Mouse (Mus musculus) kidney, postnatal 0 days (tissue): ENCODE data around the gene Tmprss6. TPM values are rescaled to one million over a fixed set of nuclear protein-coding genes. Genes with fewer than 3 reads are reported as not detected.

Source experiments
- ATAC-seq: fragments of 200-750 bp; cut with Nextera tagmentation; replicated peaks from 2 replicates; pipeline ENCODE4 v1.8.0; 2017; ENCODE audit warnings: low read depth, moderate number of reproducible peaks, moderate TSS enrichment, moderate library complexity; ENCODE audit not compliant: low FRiP score
- DNase-seq: peaks from one replicate; pipeline ENCODE4 v3.0.0-alpha.2; 2016; ENCODE audit warnings: low spot score
- H3K27ac ChIP-seq: fragments of 300-500 bp; sonication (generic); 2 replicates; pipeline ENCODE4 v1.5.1; 2014; ENCODE audit warnings: mild to moderate bottlenecking
- H3K27me3 ChIP-seq: fragments of 300-500 bp; sonication (generic); 2 replicates; pipeline ENCODE4 v1.6.1; 2014; ENCODE audit warnings: low read length, mixed read lengths; ENCODE audit not compliant: insufficient read depth
- H3K36me3 ChIP-seq: fragments of 300-500 bp; sonication (generic); 2 replicates; pipeline ENCODE4 v1.6.1; 2014; ENCODE audit warnings: low read length, mixed read lengths; ENCODE audit not compliant: insufficient read depth
- H3K4me1 ChIP-seq: fragments of 300-500 bp; sonication (generic); replicated peaks from 2 replicates; pipeline ENCODE4 v1.6.1; 2014; ENCODE audit warnings: antibody characterized with exemption, low read length, mixed read lengths; ENCODE audit not compliant: insufficient read depth
- H3K4me2 ChIP-seq: fragments of 300-500 bp; sonication (generic); 2 replicates; pipeline ENCODE4 v1.6.1; 2014; ENCODE audit warnings: mild to moderate bottlenecking, low read length, moderate library complexity, mixed read lengths
- H3K4me3 ChIP-seq: fragments of 300-500 bp; sonication (generic); replicated peaks from 2 replicates; pipeline ENCODE4 v1.5.1; 2014; ENCODE audit warnings: low read depth, low read length
- H3K9ac ChIP-seq: fragments of 300-500 bp; sonication (generic); 2 replicates; pipeline ENCODE4 v1.6.1; 2014; ENCODE audit warnings: low read depth, low read length
- H3K9me3 ChIP-seq: fragments of 300-500 bp; sonication (generic); replicated peaks from 2 replicates; pipeline ENCODE4 v1.6.1; 2016; ENCODE audit warnings: low read length, inconsistent platforms, mixed read lengths
- CTCF ChIP-seq: IDR thresholded peaks from 2 replicates; pipeline ENCODE4 v1.5.1; 2016; ENCODE audit warnings: antibody characterized with exemption, low read depth, mild to moderate bottlenecking, moderate library complexity
- WGBS: fragments of 180-500 bp; shearing (Covaris S2); extraction: QIAGEN DNeasy Blood & Tissue Kit; methylation state at CpG from one replicate; pipeline ENCODE4 v1.1.7; 2014; 5-methylcytosine and 5-hydroxymethylcytosine counted together
- polyA plus RNA-seq: library from polyadenylated mRNA; unstranded; fragments of >200 nt; fragmentation: Nextera tagmentation; extraction: Ambion mirVana; gene quantifications from 2 replicates; pipeline ENCODE4 v1.2.1, GENCODE M21; 2015

Tmprss6 gene
- polyA plus RNA-seq, 1 experiment from 2014 or later = 0.24 TPM

GRCm38 (mm10) chr15:78470495-78471276 is 2.3 kb upstream of the Tmprss6 start:
- Histone ChIP-seq H3K4me1 (0 out of 2 replicates have a peak, but pooled peaks cover 3% of the 10 kb centered on the region), H3K4me3 (no peak overlapping the region), H3K27ac (no peak overlapping the region), H3K27me3 (no peaks in the 10 kb centered on the region), H3K9me3 (no peaks in the 10 kb centered on the region), H3K4me2 (no peak overlapping the region), H3K36me3 (no peaks in the 10 kb centered on the region), H3K9ac (no peak overlapping the region)
- DNase-seq (no peak), ATAC-seq (no peak)
- 67% methylated on average over 4 of the region's 4 CpGs for WGBS
- no peak for TF ChIP-seq CTCF

- Histone ChIP-seq H3K9ac (no peak overlapping the region), H3K27me3 (no peaks in the 10 kb centered on the region), H3K4me2 (no peak overlapping the region), H3K9me3 (no peaks in the 10 kb centered on the region), H3K4me1 (0 out of 2 replicates have a peak, but pooled peaks cover 3% of the 10 kb centered on the region), H3K36me3 (no peaks in the 10 kb centered on the region), H3K4me3 (no peak overlapping the region), H3K27ac (no peak overlapping the region)
- no peak for TF ChIP-seq CTCF
- ATAC-seq = no peak
- WGBS = 95% methylated on average over 7 of the region's 7 CpGs
- DNase-seq = no peak
Measured at GRCm38 (mm10) chr15:78467570-78467969, 864 bp downstream of the Tmprss6 start.

DNA sequence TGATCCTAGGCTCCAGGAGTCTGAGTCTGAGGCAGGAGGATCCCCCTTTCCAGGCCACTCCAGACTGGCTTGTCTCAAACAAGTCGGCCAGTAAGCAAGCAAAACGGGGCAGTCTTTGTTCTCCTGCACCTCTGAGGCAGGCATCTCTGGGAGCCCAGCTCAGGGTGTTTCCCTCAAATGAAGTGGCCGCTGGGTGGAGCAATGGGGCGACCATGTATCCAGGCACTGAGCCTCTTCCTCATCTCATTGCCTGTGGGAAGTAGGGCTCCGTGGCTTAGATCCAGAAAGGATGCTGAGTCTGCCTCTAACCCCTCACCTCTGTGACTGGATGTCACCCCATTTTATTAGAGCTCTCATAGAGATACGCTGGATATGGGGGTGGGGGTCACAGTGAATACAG is 1.6 kb downstream of the Tmprss6 start:
- ATAC-seq (no peak), DNase-seq (no peak)
- H3K36me3 ChIP-seq = no peaks in the 10 kb centered on the region
- H3K9ac ChIP-seq = no peak overlapping the region
- H3K4me1 ChIP-seq = 0 out of 2 replicates have a peak, but pooled peaks cover 2% of the 10 kb centered on the region
- no peaks in the 10 kb centered on the region for H3K27me3 ChIP-seq
- no peaks in the 10 kb centered on the region for H3K9me3 ChIP-seq
- 28% methylated on average over 6 of the region's 6 CpGs for WGBS
- no peak overlapping the region for H3K4me3 ChIP-seq
- H3K27ac ChIP-seq = no peak overlapping the region
- TF ChIP-seq CTCF = peak; percentile 44
- no peak overlapping the region for H3K4me2 ChIP-seq

DNA sequence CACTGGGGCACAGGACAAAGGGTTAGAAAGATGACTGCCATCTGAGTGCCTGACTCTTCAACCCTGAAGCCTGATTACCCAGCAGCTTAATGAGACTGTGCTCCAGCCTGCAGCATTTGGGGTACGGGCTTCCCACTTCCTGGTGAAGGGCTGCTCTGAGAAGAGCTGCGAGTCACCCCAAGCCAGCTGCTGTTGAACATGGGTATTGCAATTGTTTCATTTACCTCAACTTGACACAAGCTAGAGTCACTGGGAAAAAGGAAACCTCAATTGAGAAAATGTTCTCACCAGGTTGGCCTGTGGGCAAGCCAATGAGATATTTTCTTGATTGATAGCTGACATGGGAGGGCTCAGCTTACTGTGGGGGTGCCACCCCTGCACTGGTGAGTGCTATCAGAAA is 5.5 kb downstream of the Tmprss6 start:
- ATAC-seq = no peak
- H3K4me1 ChIP-seq = no peaks in the 10 kb centered on the region
- no peaks in the 10 kb centered on the region for H3K36me3 ChIP-seq
- no peak for DNase-seq
- no peak for TF ChIP-seq CTCF
- H3K4me2 ChIP-seq = no peak overlapping the region
- H3K27me3 ChIP-seq = no peaks in the 10 kb centered on the region
- no peak overlapping the region for H3K9ac ChIP-seq
- 59% methylated on average over 2 of the region's 2 CpGs for WGBS
- H3K9me3 ChIP-seq = no peaks in the 10 kb centered on the region
- no peak overlapping the region for H3K27ac ChIP-seq
- no peak overlapping the region for H3K4me3 ChIP-seq

DNA sequence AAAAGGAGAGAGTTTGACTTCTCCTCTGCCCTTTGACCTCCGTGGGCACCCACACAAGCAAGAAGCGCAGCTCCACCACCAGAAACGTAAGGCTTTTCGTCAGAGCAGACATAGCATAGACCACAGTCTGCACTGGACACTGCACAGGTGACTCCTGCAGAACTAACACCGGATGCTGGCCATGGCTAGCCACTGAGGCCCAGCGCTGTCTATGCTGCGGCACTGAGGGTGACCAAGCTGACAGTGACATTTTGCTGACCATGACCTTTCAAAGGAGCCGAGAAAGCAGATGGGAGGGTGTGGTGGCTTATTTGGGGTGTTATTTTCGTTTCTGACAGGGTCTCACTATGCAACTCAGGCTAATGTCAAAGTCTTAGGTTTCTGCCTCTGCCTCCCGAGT is 11.2 kb downstream of the Tmprss6 start:
- WGBS = 69% methylated on average over 10 of the region's 10 CpGs
- Histone ChIP-seq H3K4me3 (no peak overlapping the region), H3K4me2 (no peak overlapping the region), H3K9ac (no peak overlapping the region), H3K27me3 (no peaks in the 10 kb centered on the region), H3K27ac (no peak overlapping the region), H3K4me1 (no peaks in the 10 kb centered on the region), H3K9me3 (no peaks in the 10 kb centered on the region), H3K36me3 (no peaks in the 10 kb centered on the region)
- TF ChIP-seq CTCF = no peak
- ATAC-seq (no peak), DNase-seq (no peak)

DNA sequence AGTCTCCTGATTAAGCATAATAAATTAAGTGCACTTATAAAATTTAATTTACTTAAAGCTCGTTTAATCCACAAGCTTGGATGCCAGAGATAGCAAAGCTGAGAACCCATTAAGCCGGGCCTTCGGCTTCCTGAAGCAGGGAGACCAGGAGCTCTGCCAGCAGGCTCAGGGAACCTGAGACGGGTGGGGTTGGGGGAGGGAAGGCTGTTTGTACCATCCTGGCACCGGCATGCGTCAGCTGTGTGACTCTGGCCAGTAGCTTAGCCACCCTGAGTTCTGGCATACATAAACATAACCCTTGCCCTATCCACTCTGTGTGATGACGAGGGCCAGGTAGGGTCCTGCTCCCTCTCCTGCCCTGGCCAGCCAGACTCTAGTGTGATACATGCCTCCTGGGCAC is 12.4 kb downstream of the Tmprss6 start:
- H3K27ac ChIP-seq = no peak overlapping the region
- ATAC-seq (no peak), DNase-seq (no peak)
- no peaks in the 10 kb centered on the region for H3K4me1 ChIP-seq
- TF ChIP-seq CTCF = no peak
- H3K9ac ChIP-seq = no peak overlapping the region
- no peak overlapping the region for H3K4me3 ChIP-seq
- H3K27me3 ChIP-seq = no peaks in the 10 kb centered on the region
- 27% methylated on average over 7 of the region's 7 CpGs for WGBS
- no peaks in the 10 kb centered on the region for H3K36me3 ChIP-seq
- H3K9me3 ChIP-seq = no peaks in the 10 kb centered on the region
- no peak overlapping the region for H3K4me2 ChIP-seq

DNA sequence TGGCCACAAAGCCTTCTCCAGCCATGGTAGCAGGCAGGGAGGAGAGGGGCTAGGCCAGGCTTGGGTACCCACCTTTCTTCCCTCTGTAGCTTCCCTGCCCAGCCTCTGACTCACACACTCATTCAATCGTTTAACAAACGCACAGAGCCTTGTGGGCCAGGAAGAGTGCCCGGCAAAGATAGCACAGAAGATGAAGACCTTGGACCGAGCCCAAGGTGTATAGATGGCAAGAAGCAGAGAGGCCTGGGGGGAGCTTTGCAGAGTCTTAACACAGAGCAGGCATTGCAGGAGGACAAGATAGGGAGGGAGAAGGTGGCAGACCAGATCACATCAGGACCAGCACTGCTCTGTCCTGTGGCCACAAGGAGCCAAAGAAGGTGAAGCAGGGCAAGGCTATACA is 13.3 kb downstream of the Tmprss6 start:
- no peak for ATAC-seq

More for the DNA sequence above, 13.3 kb downstream of the Tmprss6 start:
- TF ChIP-seq CTCF = no peak
- no peak for DNase-seq
- Histone ChIP-seq H3K9me3 (no peaks in the 10 kb centered on the region), H3K4me2 (no peak overlapping the region), H3K4me3 (no peak overlapping the region), H3K36me3 (no peaks in the 10 kb centered on the region), H3K27me3 (no peaks in the 10 kb centered on the region), H3K9ac (no peak overlapping the region), H3K4me1 (no peaks in the 10 kb centered on the region), H3K27ac (no peak overlapping the region)
- 69% methylated on average over 4 of the region's 4 CpGs for whole genome bisulfite sequencing
